Mouse (Mus musculus): ENCODE results near the gene Bdnf.

- TF ChIP-seq POLR2A (IDR thresholded peaks at IDR 0.05; ENCODE audit: control insufficient read depth, low read depth, low read length) (no peak), CTCF (IDR thresholded peaks at IDR 0.05; ENCODE audit: control insufficient read depth, insufficient read depth, insufficient replicate concordance, low read depth, low read length) (no peak)
Measured at GRCm38 (mm10) chr2:109733201-109734039, 58.9 kb downstream of the Bdnf start.
